Mouse (Mus musculus): ENCODE data around the gene Icosl.

Icosl gene

DNA sequence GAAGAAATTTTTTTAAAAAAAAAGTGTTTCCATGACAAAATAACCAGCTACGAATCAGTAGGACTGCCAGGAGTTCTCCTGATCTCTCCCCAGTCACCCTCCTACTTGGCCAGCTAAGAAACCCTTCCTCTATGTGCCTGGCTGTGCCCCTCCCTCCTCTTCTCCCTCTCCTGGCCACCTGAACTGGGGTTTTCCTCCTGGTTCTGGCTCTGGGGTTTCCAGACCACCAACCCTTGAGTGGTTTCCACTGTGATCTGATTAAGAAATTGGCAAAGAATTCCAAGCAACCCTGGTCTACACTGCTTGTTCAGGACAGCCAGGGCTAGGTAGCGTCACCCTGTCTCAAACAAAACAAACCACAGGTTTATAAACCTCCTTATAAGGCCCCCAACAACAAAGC, 59.5 kb downstream of the Icosl start:
- no peaks in the 10 kb centered on the region for H3K36me3 ChIP-seq (ENCODE audit: insufficient read depth, low read length)
- H3K4me1 ChIP-seq (replicated peaks; ENCODE audit: low read depth, low read length), result no peaks in the 10 kb centered on the region
- no peak overlapping the region for H3K4me3 ChIP-seq (replicated peaks; ENCODE audit: low read length)
- TF ChIP-seq NANOG (IDR thresholded peaks at IDR 0.05; ENCODE audit: borderline replicate concordance, low read length) (no peak), POU5F1 (IDR thresholded peaks at IDR 0.05; ENCODE audit: borderline replicate concordance, low read length) (no peak), CTCF (conservative IDR thresholded peaks at IDR 0.05; ENCODE audit: low read length) (no peak)
- H3K9me3 ChIP-seq (ENCODE audit: low read length), result peaks cover 5% of the 10 kb centered on the region; the same call in 1 of the 2 replicates
- peaks cover 24% of the 10 kb centered on the region for H3K27me3 ChIP-seq (ENCODE audit: insufficient read depth, low read length)

DNA sequence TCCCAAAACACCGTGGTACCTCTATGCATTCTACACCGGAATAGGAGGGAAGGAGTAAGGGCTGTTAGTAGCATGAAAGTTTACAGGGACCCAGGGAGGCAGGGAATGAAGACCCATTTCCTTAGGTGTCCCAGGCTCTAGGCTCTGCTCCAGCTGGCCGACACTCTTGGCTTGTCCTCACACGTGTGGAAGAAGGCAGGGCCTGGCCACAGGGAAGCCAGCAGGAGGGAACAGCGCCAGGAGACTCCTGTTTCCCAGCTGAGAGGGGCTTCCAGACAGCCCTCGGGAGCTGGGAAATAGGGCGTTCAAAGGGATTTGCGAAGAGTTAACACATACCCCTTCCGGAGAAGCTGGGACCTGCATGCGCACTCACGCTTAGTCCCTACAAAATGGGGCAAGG, 60.3 kb downstream of the Icosl start:
- Histone ChIP-seq H3K4me3 (replicated peaks; ENCODE audit: low read length) (no peak overlapping the region), H3K36me3 (ENCODE audit: insufficient read depth, low read length) (no peaks in the 10 kb centered on the region)
- no peak for TF ChIP-seq CTCF (conservative IDR thresholded peaks at IDR 0.05; ENCODE audit: low read length)
- TF ChIP-seq NANOG (IDR thresholded peaks at IDR 0.05; ENCODE audit: borderline replicate concordance, low read length), result no peak
- no peak for TF ChIP-seq POU5F1 (IDR thresholded peaks at IDR 0.05; ENCODE audit: borderline replicate concordance, low read length)

DNA sequence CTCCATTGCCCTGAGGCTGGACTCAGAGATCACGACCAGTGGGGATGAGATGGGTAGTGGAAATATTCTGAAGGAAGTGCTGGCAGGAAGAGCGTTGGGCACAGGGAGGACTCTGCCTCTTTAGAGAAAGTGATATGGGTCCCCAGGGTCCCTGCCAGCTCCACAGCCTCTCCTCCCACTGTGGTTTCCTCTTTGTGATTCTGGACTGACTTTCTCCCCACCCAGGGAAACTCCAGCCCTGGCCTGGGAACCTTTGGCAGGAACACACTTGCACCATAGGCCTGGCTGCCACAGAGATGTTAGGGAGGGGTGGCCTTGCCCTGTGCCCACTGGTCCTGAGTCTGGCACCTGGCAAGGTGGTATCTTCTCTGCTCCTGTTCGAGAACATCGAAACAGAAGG, 60.9 kb downstream of the Icosl start:
- no peak for TF ChIP-seq POU5F1 (IDR thresholded peaks at IDR 0.05; ENCODE audit: borderline replicate concordance, low read length)
- no peak for TF ChIP-seq NANOG (IDR thresholded peaks at IDR 0.05; ENCODE audit: borderline replicate concordance, low read length)
- no peak for TF ChIP-seq CTCF (conservative IDR thresholded peaks at IDR 0.05; ENCODE audit: low read length)
- Histone ChIP-seq H3K9me3 (ENCODE audit: low read length) (peaks cover 5% of the 10 kb centered on the region; the same call in 1 of the 2 replicates), H3K4me3 (replicated peaks; ENCODE audit: low read length) (no peak overlapping the region)

More for the DNA sequence above, 60.3 kb downstream of the Icosl start:
- H3K4me1 ChIP-seq (replicated peaks; ENCODE audit: low read depth, low read length), result peaks cover 3% of the 10 kb centered on the region
- H3K27me3 ChIP-seq (ENCODE audit: insufficient read depth, low read length), result peaks cover 24% of the 10 kb centered on the region
- H3K9me3 ChIP-seq (ENCODE audit: low read length), result peaks cover 5% of the 10 kb centered on the region; the same call in 1 of the 2 replicates

More for the DNA sequence above, 60.9 kb downstream of the Icosl start:
- Histone ChIP-seq H3K4me1 (replicated peaks; ENCODE audit: low read depth, low read length) (peaks cover 9% of the 10 kb centered on the region), H3K36me3 (ENCODE audit: insufficient read depth, low read length) (no peaks in the 10 kb centered on the region), H3K27me3 (ENCODE audit: insufficient read depth, low read length) (peaks cover 24% of the 10 kb centered on the region)
